Mouse (Mus musculus) E14TG2a.4 (cell line): ENCODE measurements around the gene Cavin3.

Experiments used
- CTCF ChIP-seq: conservative IDR thresholded peaks from 2 replicates; pipeline ENCODE4 v1.5.1; 2014; ENCODE audit warnings: low read length
- NANOG ChIP-seq: IDR thresholded peaks from 2 replicates; pipeline ENCODE4 v1.6.1; 2014; ENCODE audit warnings: borderline replicate concordance, low read length, mixed read lengths
- POU5F1 ChIP-seq: IDR thresholded peaks from 2 replicates; pipeline ENCODE4 v1.6.1; 2014; ENCODE audit warnings: low read length, borderline replicate concordance

DNA sequence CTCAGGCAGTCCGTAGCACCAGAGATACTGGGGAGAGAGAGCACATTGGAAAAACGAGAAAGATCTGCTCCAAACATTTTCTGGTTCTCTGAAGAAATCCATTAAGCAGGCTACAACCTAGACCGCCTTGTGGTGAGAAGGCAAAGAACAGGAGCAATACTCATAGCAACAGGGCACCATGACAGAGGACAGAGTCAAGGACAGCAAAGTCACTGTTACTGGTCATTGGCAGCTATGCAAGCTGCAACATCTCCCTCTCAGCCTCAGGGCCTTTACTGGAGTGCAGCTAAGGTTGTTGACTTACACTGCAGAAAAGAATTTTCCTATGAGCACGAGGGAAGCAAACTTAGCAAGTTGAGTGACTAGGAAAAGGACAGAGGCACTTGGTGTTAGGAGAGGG, 25.2 kb upstream of the Cavin3 start:
- TF ChIP-seq CTCF: no peak
- no peak for TF ChIP-seq NANOG
- no peak for TF ChIP-seq POU5F1
